Mouse (Mus musculus) limb, embryonic 11.5 days (tissue): ENCODE results near the gene Aloxe3. TPM values are rescaled to one million over a fixed set of nuclear protein-coding genes. Genes with fewer than 3 reads are reported as not detected.

Experiments used
- polyA plus RNA-seq: library from polyadenylated mRNA; unstranded; fragments of >200 nt; fragmentation: Nextera tagmentation; extraction: Ambion mirVana; gene quantifications from 2 replicates; pipeline ENCODE4 v1.2.1, GENCODE M21; 2014

Gene Aloxe3
- polyA plus RNA-seq, 1 experiment from 2014 or later, result 0.25 TPM

Other genes with a start within 250 kb of the Aloxe3 start
- not detected in 2 replicates for gene Rnf222, start 237.3 kb upstream of the Aloxe3 start, polyA plus RNA-seq
- 1,145 and 1,149 TPM in 2 replicates for gene Rpl26, start 224.3 kb upstream of the Aloxe3 start, polyA plus RNA-seq
- not detected in 2 replicates for gene Odf4, start 198.8 kb upstream of the Aloxe3 start, polyA plus RNA-seq
- gene Arhgef15, start 168.4 kb upstream of the Aloxe3 start, polyA plus RNA-seq, result 6.7 and 7.7 TPM in 2 replicates
- 2.6 and 3.0 TPM in 2 replicates for gene Slc25a35, start 157.8 kb upstream of the Aloxe3 start, polyA plus RNA-seq
- 82.6 and 84.4 TPM in 2 replicates for gene Rangrf, start 150.7 kb upstream of the Aloxe3 start, polyA plus RNA-seq
- gene Pfas, start 117.4 kb upstream of the Aloxe3 start, polyA plus RNA-seq, result 43.6 and 48.8 TPM in 2 replicates
- 80.4 and 83.1 TPM in 2 replicates for gene Ctc1, start 110.0 kb upstream of the Aloxe3 start, polyA plus RNA-seq
- gene Aurkb, start 80.2 kb upstream of the Aloxe3 start, polyA plus RNA-seq, result 171 and 178 TPM in 2 replicates
- 6.2 and 7.0 TPM in 2 replicates for gene Borcs6, start 66.2 kb upstream of the Aloxe3 start, polyA plus RNA-seq
- gene Tmem107, start 55.1 kb upstream of the Aloxe3 start, polyA plus RNA-seq, result 34.6 and 36.7 TPM in 2 replicates
- 64.2 and 73.3 TPM in 2 replicates for gene Vamp2, start 37.4 kb upstream of the Aloxe3 start, polyA plus RNA-seq
- 8.0 and 9.1 TPM in 2 replicates for gene Per1, start 30.7 kb upstream of the Aloxe3 start, polyA plus RNA-seq
- gene Hes7, start 5.5 kb upstream of the Aloxe3 start, polyA plus RNA-seq, result 0.54 and 0.65 TPM in 2 replicates
- 0.19 TPM in 1 of 2 replicates, not detected in the other for gene 9130213A22Rik, start 3.3 kb upstream of the Aloxe3 start, polyA plus RNA-seq
- gene Alox12b, start 31.1 kb downstream of the Aloxe3 start, polyA plus RNA-seq, result 0.05 TPM in 1 of 2 replicates, not detected in the other
- gene Alox8, start 71.9 kb downstream of the Aloxe3 start, polyA plus RNA-seq, result 0.07 TPM in 1 of 2 replicates, not detected in the other
- gene Gucy2e, start 111.1 kb downstream of the Aloxe3 start, polyA plus RNA-seq, result not detected in 2 replicates
- gene Cntrob, start 197.9 kb downstream of the Aloxe3 start, polyA plus RNA-seq, result 23.4 and 24.5 TPM in 2 replicates
- gene Trappc1, start 198.1 kb downstream of the Aloxe3 start, polyA plus RNA-seq, result 149 and 161 TPM in 2 replicates
- 2.2 TPM in 2 replicates for gene Kcnab3, start 200.4 kb downstream of the Aloxe3 start, polyA plus RNA-seq
- gene Rnf227, start 214.6 kb downstream of the Aloxe3 start, polyA plus RNA-seq, result 25.0 and 28.5 TPM in 2 replicates
- 58.6 and 68.0 TPM in 2 replicates for gene Chd3, start 243.5 kb downstream of the Aloxe3 start, polyA plus RNA-seq